Mouse (Mus musculus) midbrain, embryonic 16.5 days (tissue): ENCODE results near the gene Apaf1. TPM values are rescaled to one million over a fixed set of nuclear protein-coding genes. Genes with fewer than 3 reads are reported as not detected.

Experiments used
- ATAC-seq: fragments of 200-750 bp; cut with Nextera tagmentation; 2 replicates; pipeline ENCODE4 v1.8.0; 2017; ENCODE audit warnings: moderate TSS enrichment
- H3K27ac ChIP-seq: fragments of 300-500 bp; sonication (generic); 2 replicates; pipeline ENCODE4 v1.5.1; 2014; ENCODE audit warnings: mild to moderate bottlenecking, low read length, mixed read lengths
- H3K27me3 ChIP-seq: fragments of 300-500 bp; sonication (generic); 2 replicates; pipeline ENCODE4 v1.6.1; 2014; ENCODE audit warnings: low read depth, low read length, mixed read lengths; ENCODE audit not compliant: control insufficient read depth, insufficient read depth
- H3K36me3 ChIP-seq: fragments of 300-500 bp; sonication (generic); 2 replicates; pipeline ENCODE4 v1.6.1; 2014; ENCODE audit warnings: mild to moderate bottlenecking, low read length, moderate library complexity, mixed read lengths; ENCODE audit not compliant: control insufficient read depth, insufficient read depth
- H3K4me1 ChIP-seq: fragments of 300-500 bp; sonication (generic); 2 replicates; pipeline ENCODE4 v1.6.1; 2014; ENCODE audit warnings: mild to moderate bottlenecking, low read length, mixed read lengths; ENCODE audit not compliant: control insufficient read depth, insufficient read depth
- H3K4me2 ChIP-seq: fragments of 300-500 bp; sonication (generic); 2 replicates; pipeline ENCODE4 v1.6.1; 2014; ENCODE audit warnings: mild to moderate bottlenecking, low read length, mixed read lengths
- H3K4me3 ChIP-seq: fragments of 300-500 bp; sonication (generic); 2 replicates; pipeline ENCODE4 v1.5.1; 2014; ENCODE audit warnings: low read depth, mild to moderate bottlenecking, low read length, moderate library complexity, mixed read lengths
- H3K9ac ChIP-seq: fragments of 300-500 bp; sonication (generic); 2 replicates; pipeline ENCODE4 v1.6.1; 2014; ENCODE audit warnings: low read depth, low read length, mixed read lengths
- H3K9me3 ChIP-seq: fragments of 300-500 bp; sonication (generic); replicated peaks from 2 replicates; pipeline ENCODE4 v1.6.1; 2014; ENCODE audit warnings: mild to moderate bottlenecking, low read length, mixed read lengths; ENCODE audit not compliant: control insufficient read depth, poor library complexity, severe bottlenecking
- WGBS: fragments of 180-500 bp; shearing (Covaris S2); extraction: QIAGEN DNeasy Blood & Tissue Kit; methylation state at CpG from one replicate; pipeline ENCODE4 v1.1.7; 2014; 5-methylcytosine and 5-hydroxymethylcytosine counted together
- polyA plus RNA-seq: library from polyadenylated mRNA; unstranded; fragments of >200 nt; fragmentation: Nextera tagmentation; extraction: Ambion mirVana; gene quantifications from 2 replicates; pipeline ENCODE4 v1.2.1, GENCODE M21; 2015

Apaf1 gene
- polyA plus RNA-seq, 1 experiment from 2014 or later, result 18.9 TPM

GRCm38 (mm10) chr10:91052734-91053133 is 29.8 kb downstream of the Apaf1 start:
- Histone ChIP-seq H3K36me3 (peaks cover 21% of the 10 kb centered on the region), H3K27me3 (no peaks in the 10 kb centered on the region), H3K9me3 (no peaks in the 10 kb centered on the region), H3K9ac (no peak overlapping the region), H3K27ac (no peak overlapping the region), H3K4me3 (no peak overlapping the region), H3K4me2 (no peak overlapping the region), H3K4me1 (no peaks in the 10 kb centered on the region)
- ATAC-seq, result no peak

- H3K4me1 ChIP-seq, result no peaks in the 10 kb centered on the region
- no peak overlapping the region for H3K9ac ChIP-seq
- H3K27ac ChIP-seq, result no peak overlapping the region
- no peaks in the 10 kb centered on the region for H3K27me3 ChIP-seq
- 90% methylated on average over 3 of the region's 3 CpGs for WGBS
- H3K4me3 ChIP-seq, result no peak overlapping the region
- H3K36me3 ChIP-seq, result peaks cover 22% of the 10 kb centered on the region
- no peak overlapping the region for H3K4me2 ChIP-seq
- ATAC-seq, result no peak
- no peaks in the 10 kb centered on the region for H3K9me3 ChIP-seq
Observed at GRCm38 (mm10) chr10:91051156-91051555, 31.4 kb downstream of the Apaf1 start.

- Histone ChIP-seq H3K4me2 (no peak overlapping the region), H3K36me3 (peaks cover 15% of the 10 kb centered on the region), H3K4me1 (no peaks in the 10 kb centered on the region)
Observed at GRCm38 (mm10) chr10:91049696-91050095, 32.9 kb downstream of the Apaf1 start.

GRCm38 (mm10) chr10:91033942-91034341 is 48.6 kb downstream of the Apaf1 start:
- H3K9me3 ChIP-seq, result no peaks in the 10 kb centered on the region
- 22% methylated on average over 8 of the region's 8 CpGs for WGBS

More at GRCm38 (mm10) chr10:91049696-91050095, 32.9 kb downstream of the Apaf1 start:
- ATAC-seq, result no peak
- H3K4me3 ChIP-seq, result no peak overlapping the region
- no peak overlapping the region for H3K9ac ChIP-seq
- no peaks in the 10 kb centered on the region for H3K27me3 ChIP-seq
- H3K9me3 ChIP-seq, result no peaks in the 10 kb centered on the region
- WGBS, result 91% methylated on average over 4 of the region's 4 CpGs
- H3K27ac ChIP-seq, result no peak overlapping the region

GRCm38 (mm10) chr10:91032399-91032798 is 50.2 kb downstream of the Apaf1 start:
- peak; percentile 72 for ATAC-seq
- WGBS, result 15% methylated on average over 4 of the region's 4 CpGs
- H3K27ac ChIP-seq, result no peak overlapping the region
- no peak overlapping the region for H3K4me3 ChIP-seq
- peaks cover 8% of the 10 kb centered on the region; the same call in 1 of the 2 replicates for H3K36me3 ChIP-seq
- no peaks in the 10 kb centered on the region for H3K9me3 ChIP-seq
- no peaks in the 10 kb centered on the region for H3K27me3 ChIP-seq
- H3K9ac ChIP-seq, result no peak overlapping the region
- H3K4me1 ChIP-seq, result 0 out of 2 replicates have a peak, but pooled peaks cover 2% of the 10 kb centered on the region
- H3K4me2 ChIP-seq, result no peak overlapping the region

More at GRCm38 (mm10) chr10:91033942-91034341, 48.6 kb downstream of the Apaf1 start:
- no peak overlapping the region for H3K4me2 ChIP-seq
- no peak overlapping the region for H3K27ac ChIP-seq
- no peak overlapping the region for H3K4me3 ChIP-seq
- peaks cover 8% of the 10 kb centered on the region; the same call in 1 of the 2 replicates for H3K36me3 ChIP-seq
- ATAC-seq, result peak; percentile 88
- no peak overlapping the region for H3K9ac ChIP-seq
- H3K27me3 ChIP-seq, result no peaks in the 10 kb centered on the region
- H3K4me1 ChIP-seq, result 0 out of 2 replicates have a peak, but pooled peaks cover 2% of the 10 kb centered on the region

- Histone ChIP-seq H3K27ac (no peak overlapping the region), H3K4me3 (no peak overlapping the region), H3K9ac (no peak overlapping the region), H3K4me1 (0 out of 2 replicates have a peak, but pooled peaks cover 2% of the 10 kb centered on the region), H3K36me3 (0 out of 2 replicates have a peak, but pooled peaks cover 4% of the 10 kb centered on the region), H3K27me3 (no peaks in the 10 kb centered on the region), H3K9me3 (no peaks in the 10 kb centered on the region), H3K4me2 (no peak overlapping the region)
- no peak for ATAC-seq
- WGBS, result 88% methylated on average over 9 of the region's 9 CpGs
Observed at GRCm38 (mm10) chr10:91031176-91031575, 51.4 kb downstream of the Apaf1 start.

- Histone ChIP-seq H3K27ac (no peak overlapping the region), H3K4me3 (no peak overlapping the region), H3K4me2 (no peak overlapping the region), H3K9ac (no peak overlapping the region), H3K4me1 (no peaks in the 10 kb centered on the region), H3K27me3 (no peaks in the 10 kb centered on the region), H3K36me3 (0 out of 2 replicates have a peak, but pooled peaks cover 4% of the 10 kb centered on the region), H3K9me3 (no peaks in the 10 kb centered on the region)
- no peak for ATAC-seq
Observed at GRCm38 (mm10) chr10:91029002-91029539, 53.5 kb downstream of the Apaf1 start.

GRCm38 (mm10) chr10:91027964-91028363 is 54.6 kb downstream of the Apaf1 start:
- ATAC-seq, result no peak
- WGBS, result 82% methylated on average over 5 of the region's 5 CpGs
- Histone ChIP-seq H3K9ac (no peak overlapping the region), H3K4me1 (no peaks in the 10 kb centered on the region), H3K4me2 (no peak overlapping the region), H3K27ac (no peak overlapping the region), H3K36me3 (0 out of 2 replicates have a peak, but pooled peaks cover 4% of the 10 kb centered on the region), H3K9me3 (no peaks in the 10 kb centered on the region), H3K27me3 (no peaks in the 10 kb centered on the region), H3K4me3 (no peak overlapping the region)

- H3K36me3 ChIP-seq, result 0 out of 2 replicates have a peak, but pooled peaks cover 4% of the 10 kb centered on the region
- H3K4me3 ChIP-seq, result no peak overlapping the region
- H3K4me1 ChIP-seq, result no peaks in the 10 kb centered on the region
- no peak overlapping the region for H3K4me2 ChIP-seq
- H3K9me3 ChIP-seq, result no peaks in the 10 kb centered on the region
- 93% methylated on average over 4 of the region's 4 CpGs for WGBS
- H3K9ac ChIP-seq, result no peak overlapping the region
- ATAC-seq, result no peak
- no peak overlapping the region for H3K27ac ChIP-seq
- H3K27me3 ChIP-seq, result no peaks in the 10 kb centered on the region
Observed at GRCm38 (mm10) chr10:91027468-91027867, 55.1 kb downstream of the Apaf1 start.
